Mouse (Mus musculus) CH12.LX (cell line): ENCODE data around the gene Usp7.

Source experiments
- CTCF ChIP-seq, 2 experiments: IDR thresholded peaks in 1 of 2; conservative IDR thresholded peaks in 1 of 2; 2 replicates each; pipeline ENCODE4 v1.5.1; 2011 to 2012; ENCODE audit warnings: low read depth in 2 of 2, low read length in 2 of 2, improper control_type of control experiment in 1 of 2, inconsistent platforms in 1 of 2, mild to moderate bottlenecking in 1 of 2, moderate library complexity in 1 of 2
- EP300 ChIP-seq: IDR thresholded peaks from 2 replicates; pipeline ENCODE4 v1.6.1; 2011; ENCODE audit warnings: low read length, improper control_type of control experiment
- GABPA ChIP-seq: IDR thresholded peaks from 2 replicates; pipeline ENCODE4 v1.6.1; 2012; ENCODE audit warnings: low read depth, low read length, improper control_type of control experiment, inconsistent platforms; ENCODE audit not compliant: insufficient replicate concordance
- HCFC1 ChIP-seq: IDR thresholded peaks from 2 replicates; pipeline ENCODE4 v1.6.1; 2012; ENCODE audit warnings: low read depth, mild to moderate bottlenecking, inconsistent platforms, low read length, improper control_type of control experiment
- PAX5 ChIP-seq: IDR thresholded peaks from 2 replicates; pipeline ENCODE4 v1.6.1; 2012; ENCODE audit warnings: low read length, inconsistent platforms, mixed read lengths
- POLR2A ChIP-seq: IDR thresholded peaks from 2 replicates; pipeline ENCODE4 v1.6.1; 2011; ENCODE audit warnings: low read depth, mild to moderate bottlenecking, improper control_type of control experiment, low read length

- TF ChIP-seq EP300 (no peak), HCFC1 (no peak), GABPA (no peak), CTCF (conservative IDR thresholded peaks at IDR 0.05 in 1 of 2, IDR thresholded peaks at IDR 0.05 in 1 of 2; ENCODE audit: low read depth in 2 of 2, low read length in 2 of 2) (no peak), POLR2A (no peak), PAX5 (no peak)
Measured at GRCm38 (mm10) chr16:8667261-8667660, 124.8 kb downstream of the Usp7 start.
